Mouse (Mus musculus) stomach, postnatal 0 days (tissue): ENCODE results near the gene Repin1. TPM values are rescaled to one million over a fixed set of nuclear protein-coding genes. Genes with fewer than 3 reads are reported as not detected.
A peak's percentile ranks its signal among the peaks of the same experiment; 100 is the strongest.

Source experiments
- ATAC-seq: fragments of 200-750 bp; cut with Nextera tagmentation; 2 replicates; pipeline ENCODE4 v1.8.0; 2017; ENCODE audit not compliant: low FRiP score, low TSS enrichment
- DNase-seq: peaks from one replicate; pipeline ENCODE4 v3.0.0-alpha.2; 2016; ENCODE audit warnings: low spot score
- H3K27ac ChIP-seq: fragments of 300-500 bp; sonication (generic); replicated peaks from 2 replicates; pipeline ENCODE4 v1.5.1; 2014; ENCODE audit warnings: mild to moderate bottlenecking, control low read depth
- H3K27me3 ChIP-seq: fragments of 300-500 bp; sonication (generic); 2 replicates; pipeline ENCODE4 v1.6.1; 2014; ENCODE audit warnings: low read length; ENCODE audit not compliant: control insufficient read depth, insufficient read depth
- H3K36me3 ChIP-seq: fragments of 300-500 bp; sonication (generic); 2 replicates; pipeline ENCODE4 v1.6.1; 2014; ENCODE audit warnings: low read length, mixed read lengths; ENCODE audit not compliant: control insufficient read depth, insufficient read depth
- H3K4me1 ChIP-seq: fragments of 300-500 bp; sonication (generic); replicated peaks from 2 replicates; pipeline ENCODE4 v1.6.1; 2014; ENCODE audit warnings: antibody characterized with exemption; ENCODE audit not compliant: control insufficient read depth, insufficient read depth
- H3K4me2 ChIP-seq: fragments of 300-500 bp; sonication (generic); replicated peaks from 2 replicates; pipeline ENCODE4 v1.6.1; 2014; ENCODE audit warnings: low read depth, mild to moderate bottlenecking, control low read depth, moderate library complexity
- H3K4me3 ChIP-seq: fragments of 300-500 bp; sonication (generic); 2 replicates; pipeline ENCODE4 v1.5.1; 2014; ENCODE audit warnings: low read depth, low read length, control low read depth
- H3K9ac ChIP-seq: fragments of 300-500 bp; sonication (generic); 2 replicates; pipeline ENCODE4 v1.6.1; 2014; ENCODE audit warnings: mild to moderate bottlenecking, low read length, control low read depth, mixed read lengths
- H3K9me3 ChIP-seq: fragments of 300-500 bp; sonication (generic); 2 replicates; pipeline ENCODE4 v1.6.1; 2016; ENCODE audit warnings: low read length; ENCODE audit not compliant: control insufficient read depth
- CTCF ChIP-seq: IDR thresholded peaks from 2 replicates; pipeline ENCODE4 v1.5.1; 2016; ENCODE audit warnings: antibody characterized with exemption, low read depth, mild to moderate bottlenecking, moderate library complexity
- EP300 ChIP-seq: optimal IDR thresholded peaks from 2 replicates; pipeline ENCODE3; 2016; ENCODE audit warnings: antibody characterized with exemption
- WGBS: fragments of 180-500 bp; shearing (Covaris S2); extraction: QIAGEN DNeasy Blood & Tissue Kit; methylation state at CpG from one replicate; pipeline ENCODE4 v1.1.7; 2014; 5-methylcytosine and 5-hydroxymethylcytosine counted together
- polyA plus RNA-seq: library from polyadenylated mRNA; unstranded; fragments of >200 nt; fragmentation: Nextera tagmentation; extraction: Ambion mirVana; gene quantifications from 2 replicates; pipeline ENCODE4 v1.2.1, GENCODE M21; 2015

Gene Repin1
- polyA plus RNA-seq, result 11.6 and 12.9 TPM in 2 replicates

DNA sequence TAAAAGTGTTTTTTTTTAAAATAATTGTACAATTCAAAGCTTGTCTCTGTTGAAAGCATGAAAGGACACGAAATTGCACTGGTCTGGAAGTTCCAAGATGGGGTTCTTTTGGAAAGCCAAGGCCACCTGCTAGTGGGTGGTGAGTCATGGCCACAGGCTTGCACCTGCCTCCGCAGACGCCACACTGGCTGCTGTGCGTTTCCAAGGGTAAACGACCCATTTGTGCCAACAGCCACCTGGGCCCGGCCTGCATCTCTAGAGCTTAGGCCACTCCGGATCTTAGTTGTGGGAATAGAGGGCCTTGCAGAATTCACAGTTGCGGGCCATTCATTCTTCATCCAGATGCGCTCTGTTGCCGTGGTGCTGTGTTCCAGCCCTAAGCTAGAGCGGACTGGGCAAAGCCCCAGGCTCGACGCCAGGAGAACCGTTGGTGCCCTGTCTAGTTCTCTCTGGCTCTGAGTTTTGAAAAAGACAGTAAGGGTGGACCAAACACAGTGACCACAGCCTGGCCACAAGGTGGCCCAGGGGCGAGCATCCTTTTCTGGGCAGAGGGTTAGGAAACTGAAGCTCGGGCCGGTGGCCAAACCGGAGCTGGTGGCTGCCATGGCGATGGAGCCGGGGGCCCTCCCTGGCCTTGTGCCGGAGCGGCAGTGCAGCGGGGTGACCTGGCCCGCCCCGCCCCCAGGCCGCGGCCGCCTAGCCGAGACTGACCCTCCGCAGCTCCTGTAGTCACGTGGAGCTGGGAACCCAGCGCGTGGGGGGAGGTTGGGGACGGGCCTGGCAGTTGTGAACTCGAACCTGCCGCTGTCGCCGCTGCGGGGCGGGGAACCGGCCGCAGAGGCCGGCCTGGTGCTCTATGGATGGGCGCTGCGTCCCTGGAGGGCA is at the start of gene Repin1, which contains the start of gene Gm44965:
Gene Repin1 (plus strand): TSS at position 726 of the 885 bp plus-strand sequence.
Gene Gm44965 (plus strand): TSS at position 784 of the 885 bp plus-strand sequence.
- H3K36me3 ChIP-seq, result peaks cover 19% of the 10 kb centered on the region
- H3K4me2 ChIP-seq, result peak within 1 kb of the TSS; percentile 86
- peaks cover 11% of the 10 kb centered on the region; the same call in 1 of the 2 replicates for H3K4me1 ChIP-seq
- peak within 1 kb of the TSS; percentile 91 for H3K27ac ChIP-seq
- peak; percentile 91 for ATAC-seq
- H3K9me3 ChIP-seq, result no peaks in the 10 kb centered on the region
- H3K4me3 ChIP-seq, result peak within 1 kb of the TSS; percentile 73
- peak; percentile 91 for DNase-seq
- WGBS, result 7% methylated on average over 44 of the region's 45 CpGs
- H3K27me3 ChIP-seq, result no peaks in the 10 kb centered on the region
- peak within 1 kb of the TSS; percentile 92 for H3K9ac ChIP-seq
- TF ChIP-seq EP300 (no peak), CTCF (peak; percentile 64)

DNA sequence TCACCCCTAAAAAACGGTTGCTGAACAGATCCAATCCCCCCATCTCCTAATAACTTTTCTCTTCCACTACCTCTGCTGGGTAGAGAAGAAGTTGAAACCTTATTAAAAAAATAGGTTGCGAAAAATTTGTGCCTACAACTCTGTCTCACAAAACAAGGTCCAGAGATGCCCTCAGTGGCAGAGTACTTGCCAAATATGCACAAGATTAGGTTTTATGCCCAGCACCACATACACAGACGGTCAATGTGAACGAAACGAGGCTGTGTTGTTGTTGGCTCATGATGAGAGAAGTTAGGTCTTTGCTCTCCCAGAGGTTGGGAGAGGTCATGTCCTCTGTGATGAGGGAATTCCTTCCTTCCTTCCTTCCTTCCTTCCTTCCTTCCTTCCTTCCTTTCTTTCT is 48.4 kb upstream of the Repin1 start:
- ATAC-seq (no peak), DNase-seq (no peak)
- 66% methylated on average over 5 of the region's 5 CpGs for WGBS
- H3K4me2 ChIP-seq, result no peak overlapping the region
- H3K9me3 ChIP-seq, result no peaks in the 10 kb centered on the region
- TF ChIP-seq CTCF (no peak), EP300 (no peak)
- no peaks in the 10 kb centered on the region for H3K27me3 ChIP-seq
- no peak overlapping the region for H3K27ac ChIP-seq
- H3K4me3 ChIP-seq, result no peak overlapping the region
- H3K36me3 ChIP-seq, result no peaks in the 10 kb centered on the region
- H3K9ac ChIP-seq, result no peak overlapping the region
- no peaks in the 10 kb centered on the region; the same call in 1 of the 2 replicates for H3K4me1 ChIP-seq

DNA sequence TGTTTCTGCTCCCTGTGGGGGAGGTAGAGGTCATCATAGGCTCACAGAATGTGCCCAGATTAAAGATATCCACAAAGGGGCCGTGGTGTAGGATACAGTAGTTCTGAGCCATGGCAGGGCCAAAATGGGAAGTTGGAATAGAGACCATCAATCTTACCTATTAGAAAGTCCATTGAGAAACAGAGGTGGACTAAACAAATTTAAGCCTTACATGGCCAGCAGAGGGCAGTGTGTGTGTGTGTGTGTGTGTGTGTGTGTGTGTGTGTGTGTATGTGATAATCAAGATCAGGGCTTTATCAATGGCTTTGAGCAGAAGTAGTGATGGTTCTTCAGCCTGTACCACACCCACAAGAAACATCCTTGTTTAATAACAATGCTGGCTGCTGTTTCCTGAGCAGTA is 47.4 kb upstream of the Repin1 start:
- Histone ChIP-seq H3K36me3 (no peaks in the 10 kb centered on the region), H3K4me1 (no peaks in the 10 kb centered on the region; the same call in 1 of the 2 replicates), H3K4me3 (no peak overlapping the region), H3K27me3 (no peaks in the 10 kb centered on the region), H3K9ac (no peak overlapping the region), H3K9me3 (no peaks in the 10 kb centered on the region), H3K4me2 (no peak overlapping the region), H3K27ac (peak overlapping the region; percentile 45; the same call in 1 of the 2 replicates)
- peak; percentile 57 for ATAC-seq
- 35% methylated on average over 1 of the region's 1 CpGs for WGBS
- TF ChIP-seq CTCF (peak; percentile 81), EP300 (no peak)
- DNase-seq, result peak; percentile 50

- ATAC-seq, result peak; percentile 57; the same call in 1 of the 2 replicates
- no peak for TF ChIP-seq EP300
- no peak for TF ChIP-seq CTCF
- WGBS, result 33% methylated on average over 4 of the region's 4 CpGs
- Histone ChIP-seq H3K9ac (no peak overlapping the region), H3K9me3 (no peaks in the 10 kb centered on the region), H3K27ac (peak overlapping the region; percentile 45; the same call in 1 of the 2 replicates), H3K4me2 (no peak overlapping the region), H3K4me1 (no peaks in the 10 kb centered on the region; the same call in 1 of the 2 replicates), H3K4me3 (no peak overlapping the region), H3K27me3 (no peaks in the 10 kb centered on the region), H3K36me3 (no peaks in the 10 kb centered on the region)
- no peak for DNase-seq
Measured at GRCm38 (mm10) chr6:48546858-48547257, 46.8 kb upstream of the Repin1 start.

DNA sequence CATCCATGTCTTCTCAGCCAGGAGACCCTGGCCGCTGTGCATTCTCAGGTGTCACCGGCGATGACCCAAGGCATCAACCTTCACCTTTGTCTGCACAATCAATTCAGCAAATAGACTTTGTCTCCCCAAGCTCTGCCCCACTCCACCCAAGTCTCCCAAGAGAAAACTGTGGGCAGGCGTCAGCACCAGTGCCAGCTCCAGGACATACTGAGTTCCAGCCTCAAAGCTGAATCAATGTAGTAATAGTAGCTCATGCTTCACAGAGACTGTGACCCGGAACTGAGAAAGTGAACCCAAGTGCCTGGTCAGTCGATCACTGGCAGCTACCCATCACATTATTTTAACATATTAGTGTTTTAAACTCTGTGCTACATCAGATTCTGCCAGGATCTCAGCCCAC is 45.4 kb upstream of the Repin1 start:
- Histone ChIP-seq H3K27me3 (no peaks in the 10 kb centered on the region), H3K4me2 (no peak overlapping the region), H3K9ac (no peak overlapping the region), H3K27ac (no peak overlapping the region), H3K36me3 (no peaks in the 10 kb centered on the region), H3K9me3 (no peaks in the 10 kb centered on the region), H3K4me3 (no peak overlapping the region), H3K4me1 (no peaks in the 10 kb centered on the region; the same call in 1 of the 2 replicates)
- ATAC-seq (no peak), DNase-seq (no peak)
- TF ChIP-seq EP300 (no peak), CTCF (no peak)
- 78% methylated on average over 6 of the region's 6 CpGs for WGBS

DNA sequence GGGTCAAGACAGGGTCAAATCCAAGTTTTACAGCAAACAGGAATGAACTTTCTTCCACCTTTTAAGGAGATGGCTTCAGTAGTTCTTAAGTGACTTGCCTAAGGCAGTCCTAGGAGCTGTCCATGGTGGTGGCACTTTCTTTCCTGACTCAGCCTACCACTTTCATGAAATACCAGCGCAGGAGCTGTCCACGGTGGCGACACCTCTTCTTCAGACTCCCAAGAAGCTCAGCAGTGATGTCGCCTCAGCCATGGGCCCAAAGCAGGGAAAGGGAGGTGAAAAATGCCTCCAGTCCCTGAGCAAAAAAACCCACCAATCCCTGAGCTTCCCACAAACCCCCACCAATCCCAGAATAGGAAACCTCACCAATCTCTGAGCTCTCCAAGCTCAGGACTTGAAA is 40.8 kb upstream of the Repin1 start:
- Histone ChIP-seq H3K27ac (no peak overlapping the region), H3K9me3 (no peaks in the 10 kb centered on the region), H3K4me3 (no peak overlapping the region), H3K9ac (no peak overlapping the region), H3K4me2 (no peak overlapping the region), H3K4me1 (no peaks in the 10 kb centered on the region), H3K36me3 (no peaks in the 10 kb centered on the region), H3K27me3 (no peaks in the 10 kb centered on the region)
- DNase-seq, result peak; percentile 44
- TF ChIP-seq EP300, result no peak
- TF ChIP-seq CTCF, result no peak
- WGBS, result 49% methylated on average over 4 of the region's 4 CpGs
- no peak for ATAC-seq
